Mouse (Mus musculus) neural tube, embryonic 14.5 days (tissue): Measurements from ENCODE around the gene Mef2d. TPM values are rescaled to one million over a fixed set of nuclear protein-coding genes. Genes with fewer than 3 reads are reported as not detected.

Experiments used
- ATAC-seq: fragments of 200-750 bp; cut with Nextera tagmentation; 2 replicates; pipeline ENCODE4 v1.8.0; 2017; ENCODE audit warnings: low read depth, mild to moderate bottlenecking, moderate TSS enrichment, moderate library complexity
- H3K27ac ChIP-seq: fragments of 300-500 bp; sonication (generic); 2 replicates; pipeline ENCODE4 v1.5.1; 2014; ENCODE audit warnings: low read depth, mild to moderate bottlenecking, control low read depth, low read length, moderate library complexity, mixed read lengths
- H3K27me3 ChIP-seq: fragments of 300-500 bp; sonication (generic); 2 replicates; pipeline ENCODE4 v1.6.1; 2014; ENCODE audit warnings: low read length; ENCODE audit not compliant: control insufficient read depth, insufficient read depth
- H3K36me3 ChIP-seq: fragments of 300-500 bp; sonication (generic); 2 replicates; pipeline ENCODE4 v1.6.1; 2014; ENCODE audit warnings: low read length, mixed read lengths; ENCODE audit not compliant: control insufficient read depth, insufficient read depth
- H3K4me1 ChIP-seq: fragments of 300-500 bp; sonication (generic); 2 replicates; pipeline ENCODE4 v1.6.1; 2014; ENCODE audit warnings: low read length; ENCODE audit not compliant: control insufficient read depth, insufficient read depth
- H3K4me2 ChIP-seq: fragments of 300-500 bp; sonication (generic); 2 replicates; pipeline ENCODE4 v1.6.1; 2014; ENCODE audit warnings: mild to moderate bottlenecking, low read depth, low read length, control low read depth
- H3K4me3 ChIP-seq: fragments of 300-500 bp; sonication (generic); 2 replicates; pipeline ENCODE4 v1.5.1; 2014; ENCODE audit warnings: low read depth, low read length, control low read depth, mixed read lengths
- H3K9ac ChIP-seq: fragments of 300-500 bp; sonication (generic); replicated peaks from 2 replicates; pipeline ENCODE4 v1.6.1; 2014; ENCODE audit warnings: low read depth, mild to moderate bottlenecking, control low read depth, low read length, mixed read lengths
- H3K9me3 ChIP-seq: fragments of 300-500 bp; sonication (generic); 2 replicates; pipeline ENCODE4 v1.6.1; 2016; ENCODE audit warnings: low read length; ENCODE audit not compliant: control insufficient read depth
- WGBS: fragments of 180-500 bp; shearing (Covaris S2); extraction: QIAGEN DNeasy Blood & Tissue Kit; methylation state at CpG from one replicate; pipeline ENCODE4 v1.1.7; 2014; 5-methylcytosine and 5-hydroxymethylcytosine counted together
- polyA plus RNA-seq: library from polyadenylated mRNA; unstranded; fragments of >200 nt; fragmentation: Nextera tagmentation; extraction: Ambion mirVana; gene quantifications from 2 replicates; pipeline ENCODE4 v1.2.1, GENCODE M21; 2014

The Mef2d gene
- polyA plus RNA-seq, 1 experiment from 2014 or later: 19.6 TPM

GRCm38 (mm10) chr3:88140903-88141430, 1.2 kb upstream of the Mef2d start:
- Histone ChIP-seq H3K9me3 (no peaks in the 10 kb centered on the region), H3K9ac (no peak overlapping the region), H3K36me3 (no peaks in the 10 kb centered on the region), H3K27ac (peak overlapping the region; percentile 96), H3K4me3 (no peak overlapping the region), H3K27me3 (peaks cover 4% of the 10 kb centered on the region), H3K4me2 (peak overlapping the region; percentile 70; the same call in 1 of the 2 replicates), H3K4me1 (peaks cover 40% of the 10 kb centered on the region)
- 48% methylated on average over 6 of the region's 6 CpGs for WGBS
- no peak for ATAC-seq

- H3K4me3 ChIP-seq: peak overlapping the region; percentile 87
- ATAC-seq: no peak
- peak overlapping the region; percentile 70 for H3K4me2 ChIP-seq
- peaks cover 4% of the 10 kb centered on the region for H3K27me3 ChIP-seq
- peak overlapping the region; percentile 96 for H3K27ac ChIP-seq
- no peaks in the 10 kb centered on the region for H3K9me3 ChIP-seq
- no peaks in the 10 kb centered on the region for H3K36me3 ChIP-seq
- peak overlapping the region; percentile 67 for H3K9ac ChIP-seq
- peaks cover 44% of the 10 kb centered on the region for H3K4me1 ChIP-seq
- 13% methylated on average over 9 of the region's 9 CpGs for WGBS
These were observed 759 bp upstream of the Mef2d start for GRCm38 (mm10) chr3:88141439-88141786.

GRCm38 (mm10) chr3:88142546-88142915, 359 bp downstream of the Mef2d start:
- 1% methylated on average over 31 of the region's 57 CpGs for WGBS
- H3K9me3 ChIP-seq: no peaks in the 10 kb centered on the region
- H3K27me3 ChIP-seq: peaks cover 4% of the 10 kb centered on the region
- peaks cover 47% of the 10 kb centered on the region for H3K4me1 ChIP-seq
- peak overlapping the region; percentile 87 for H3K4me3 ChIP-seq
- peak overlapping the region; percentile 70 for H3K4me2 ChIP-seq
- peak; percentile 60 for ATAC-seq
- H3K9ac ChIP-seq: peak overlapping the region; percentile 67
- no peaks in the 10 kb centered on the region for H3K36me3 ChIP-seq
- peak overlapping the region; percentile 96 for H3K27ac ChIP-seq

- peak; percentile 15; the same call in 1 of the 2 replicates for ATAC-seq
- Histone ChIP-seq H3K36me3 (no peaks in the 10 kb centered on the region), H3K27me3 (peaks cover 4% of the 10 kb centered on the region), H3K4me2 (peak overlapping the region; percentile 70), H3K4me1 (peaks cover 47% of the 10 kb centered on the region), H3K9me3 (no peaks in the 10 kb centered on the region), H3K4me3 (peak overlapping the region; percentile 87), H3K27ac (peak overlapping the region; percentile 96), H3K9ac (peak overlapping the region; percentile 67)
- under 1% methylated on average over 32 of the region's 33 CpGs for WGBS
These were observed 972 bp downstream of the Mef2d start for GRCm38 (mm10) chr3:88142916-88143771.

GRCm38 (mm10) chr3:88143961-88144486, 1.9 kb downstream of the Mef2d start:
- peak overlapping the region; percentile 70 for H3K4me2 ChIP-seq
- peak overlapping the region; percentile 96; the same call in 1 of the 2 replicates for H3K27ac ChIP-seq
- H3K9me3 ChIP-seq: no peaks in the 10 kb centered on the region
- H3K27me3 ChIP-seq: peaks cover 4% of the 10 kb centered on the region
- peak overlapping the region; percentile 87 for H3K4me3 ChIP-seq
- no peak for ATAC-seq
- 22% methylated on average over 5 of the region's 5 CpGs for whole genome bisulfite sequencing
- no peaks in the 10 kb centered on the region for H3K36me3 ChIP-seq
- H3K4me1 ChIP-seq: peaks cover 47% of the 10 kb centered on the region
- peak overlapping the region; percentile 46 for H3K9ac ChIP-seq

- 56% methylated on average over 6 of the region's 6 CpGs for WGBS
- peaks cover 4% of the 10 kb centered on the region for H3K27me3 ChIP-seq
- peak overlapping the region; percentile 16; the same call in 1 of the 2 replicates for H3K27ac ChIP-seq
- H3K9ac ChIP-seq: peak overlapping the region; percentile 46
- ATAC-seq: no peak
- H3K4me3 ChIP-seq: peak overlapping the region; percentile 87; the same call in 1 of the 2 replicates
- peak overlapping the region; percentile 70 for H3K4me2 ChIP-seq
- H3K4me1 ChIP-seq: peaks cover 48% of the 10 kb centered on the region
- no peaks in the 10 kb centered on the region for H3K36me3 ChIP-seq
- no peaks in the 10 kb centered on the region for H3K9me3 ChIP-seq
These were observed 2.7 kb downstream of the Mef2d start for GRCm38 (mm10) chr3:88144648-88145410.

GRCm38 (mm10) chr3:88145411-88145782, 3.2 kb downstream of the Mef2d start:
- Histone ChIP-seq H3K9ac (0 out of 2 replicates have a peak overlapping the region, but pooled peaks have one; percentile 32), H3K9me3 (no peaks in the 10 kb centered on the region), H3K27me3 (peaks cover 3% of the 10 kb centered on the region), H3K4me2 (peak overlapping the region; percentile 70), H3K4me1 (peaks cover 53% of the 10 kb centered on the region), H3K27ac (no peak overlapping the region), H3K36me3 (no peaks in the 10 kb centered on the region), H3K4me3 (no peak overlapping the region)
- ATAC-seq: no peak
- WGBS: 13% methylated on average over 4 of the region's 4 CpGs

- H3K36me3 ChIP-seq: no peaks in the 10 kb centered on the region
- H3K4me1 ChIP-seq: peaks cover 59% of the 10 kb centered on the region
- H3K9ac ChIP-seq: no peak overlapping the region
- H3K27me3 ChIP-seq: no peaks in the 10 kb centered on the region; the same call in none of the 2 replicates
- no peak overlapping the region for H3K4me3 ChIP-seq
- no peak overlapping the region for H3K27ac ChIP-seq
- H3K9me3 ChIP-seq: no peaks in the 10 kb centered on the region
- no peak for ATAC-seq
- WGBS: 78% methylated on average over 5 of the region's 5 CpGs
- peak overlapping the region; percentile 70; the same call in 1 of the 2 replicates for H3K4me2 ChIP-seq
These were observed 3.8 kb downstream of the Mef2d start for GRCm38 (mm10) chr3:88145952-88146351.
